Mouse (Mus musculus) neural tube, embryonic 13.5 days (tissue): ENCODE data around the gene Gm6793. TPM values are rescaled to one million over a fixed set of nuclear protein-coding genes. Genes with fewer than 3 reads are reported as not detected.

ENCODE experiments used
- ATAC-seq: fragments of 200-750 bp; cut with Nextera tagmentation; 2 replicates; pipeline ENCODE4 v1.8.0; 2017; ENCODE audit warnings: low read depth, mild to moderate bottlenecking, moderate TSS enrichment, moderate library complexity
- H3K27ac ChIP-seq: fragments of 300-500 bp; sonication (generic); replicated peaks from 2 replicates; pipeline ENCODE4 v1.5.1; 2015; ENCODE audit warnings: moderate library complexity, mild to moderate bottlenecking, inconsistent platforms
- H3K27me3 ChIP-seq: fragments of 300-500 bp; sonication (generic); 2 replicates; pipeline ENCODE4 v1.6.1; 2015; ENCODE audit warnings: mild to moderate bottlenecking, inconsistent platforms
- H3K36me3 ChIP-seq: fragments of 300-500 bp; sonication (generic); 2 replicates; pipeline ENCODE4 v1.6.1; 2015; ENCODE audit warnings: mild to moderate bottlenecking, inconsistent platforms
- H3K4me1 ChIP-seq: fragments of 300-500 bp; sonication (generic); replicated peaks from 2 replicates; pipeline ENCODE4 v1.6.1; 2015; ENCODE audit warnings: inconsistent platforms
- H3K4me2 ChIP-seq: fragments of 300-500 bp; sonication (generic); 2 replicates; pipeline ENCODE4 v1.6.1; 2015; ENCODE audit warnings: inconsistent platforms, mild to moderate bottlenecking, moderate library complexity
- H3K4me3 ChIP-seq: fragments of 300-500 bp; sonication (generic); 2 replicates; pipeline ENCODE4 v1.5.1; 2015; ENCODE audit warnings: mild to moderate bottlenecking, inconsistent platforms
- H3K9ac ChIP-seq: fragments of 300-500 bp; sonication (generic); 2 replicates; pipeline ENCODE4 v1.6.1; 2015; ENCODE audit warnings: moderate library complexity, mild to moderate bottlenecking, inconsistent platforms
- H3K9me3 ChIP-seq: fragments of 300-500 bp; sonication (generic); 2 replicates; pipeline ENCODE4 v1.6.1; 2016; ENCODE audit warnings: inconsistent platforms
- WGBS: fragments of 180-500 bp; shearing (Covaris S2); methylation state at CpG from one replicate; pipeline ENCODE4 v1.1.7; 2015; 5-methylcytosine and 5-hydroxymethylcytosine counted together
- polyA plus RNA-seq: library from polyadenylated mRNA; unstranded; fragments of >200 nt; fragmentation: Nextera tagmentation; extraction: Ambion mirVana; gene quantifications from 2 replicates; pipeline ENCODE4 v1.2.1, GENCODE M21; 2015

The Gm6793 gene
- polyA plus RNA-seq, 1 experiment from 2014 or later, result 0.52 TPM

DNA sequence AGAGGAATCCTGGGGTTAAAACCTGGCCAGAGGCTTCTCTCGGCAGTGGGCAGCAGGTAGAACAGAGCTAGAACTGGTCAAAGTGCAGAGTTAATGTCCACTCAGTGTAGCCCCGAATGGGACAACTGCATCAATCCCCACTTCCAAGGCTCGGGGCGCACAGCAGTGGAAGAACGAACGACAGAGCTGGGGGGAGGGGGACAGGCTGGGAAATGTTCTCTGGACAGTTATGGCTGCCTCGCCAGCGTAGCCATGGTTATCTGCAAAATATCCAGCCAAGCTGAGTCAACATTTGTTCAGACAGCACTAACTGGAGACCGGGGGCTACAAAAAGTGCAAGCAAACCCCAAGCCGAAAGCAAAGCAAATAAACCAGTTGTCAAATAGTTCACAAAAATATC lies 36.7 kb downstream of the Gm6793 start:
- H3K4me2 ChIP-seq, result no peak overlapping the region
- no peak overlapping the region for H3K4me3 ChIP-seq
- 69% methylated on average over 10 of the region's 10 CpGs for WGBS
- no peak overlapping the region for H3K9ac ChIP-seq
- no peaks in the 10 kb centered on the region for H3K9me3 ChIP-seq
- no peak for ATAC-seq
- H3K27me3 ChIP-seq, result no peaks in the 10 kb centered on the region
- peaks cover 54% of the 10 kb centered on the region for H3K36me3 ChIP-seq
- H3K4me1 ChIP-seq, result no peaks in the 10 kb centered on the region
- H3K27ac ChIP-seq, result no peak overlapping the region

DNA sequence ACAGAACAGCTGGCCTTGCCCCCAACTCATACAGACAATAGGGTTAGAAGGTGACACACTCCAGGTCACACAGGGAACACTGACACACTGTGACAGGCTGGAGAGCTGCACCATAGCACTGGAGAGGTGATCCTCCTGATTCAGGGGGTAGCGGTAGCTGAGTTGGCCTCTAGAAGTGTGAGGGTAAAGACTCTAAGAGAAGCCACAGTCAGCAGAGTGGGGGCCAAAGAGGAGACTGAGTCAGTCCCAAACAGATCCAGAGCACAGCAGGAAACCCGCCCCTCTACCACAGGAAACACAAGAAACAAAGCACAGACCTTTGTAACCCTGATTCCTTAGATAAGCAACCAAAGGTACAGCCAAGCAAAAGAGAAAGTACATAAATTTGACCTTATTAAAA lies 38.5 kb downstream of the Gm6793 start:
- Histone ChIP-seq H3K4me2 (no peak overlapping the region), H3K36me3 (peaks cover 54% of the 10 kb centered on the region), H3K9me3 (no peaks in the 10 kb centered on the region), H3K27me3 (no peaks in the 10 kb centered on the region), H3K4me1 (no peaks in the 10 kb centered on the region), H3K9ac (no peak overlapping the region), H3K27ac (no peak overlapping the region), H3K4me3 (no peak overlapping the region)
- no peak for ATAC-seq
- WGBS, result 93% methylated on average over 2 of the region's 2 CpGs

DNA sequence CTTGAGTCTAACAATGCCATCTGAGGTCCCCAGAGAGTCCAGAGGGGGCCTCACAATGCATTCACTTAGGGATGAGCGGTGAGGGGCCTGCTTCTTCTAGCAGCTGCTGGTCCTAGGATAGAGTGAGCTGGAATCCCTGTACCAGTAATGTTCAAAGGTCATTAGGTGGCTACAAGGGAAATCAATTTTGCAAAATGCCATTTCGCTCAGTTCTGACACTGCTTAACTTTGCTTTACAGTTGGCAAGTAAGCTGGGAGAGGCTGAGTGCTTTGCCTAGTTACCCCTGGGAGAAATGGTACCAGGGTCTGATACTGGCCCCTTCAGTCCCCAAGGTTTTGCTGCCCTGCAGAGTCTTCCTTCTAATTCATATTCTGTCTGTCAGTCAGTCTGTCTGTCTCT lies 39.1 kb downstream of the Gm6793 start:
- no peaks in the 10 kb centered on the region for H3K4me1 ChIP-seq

DNA sequence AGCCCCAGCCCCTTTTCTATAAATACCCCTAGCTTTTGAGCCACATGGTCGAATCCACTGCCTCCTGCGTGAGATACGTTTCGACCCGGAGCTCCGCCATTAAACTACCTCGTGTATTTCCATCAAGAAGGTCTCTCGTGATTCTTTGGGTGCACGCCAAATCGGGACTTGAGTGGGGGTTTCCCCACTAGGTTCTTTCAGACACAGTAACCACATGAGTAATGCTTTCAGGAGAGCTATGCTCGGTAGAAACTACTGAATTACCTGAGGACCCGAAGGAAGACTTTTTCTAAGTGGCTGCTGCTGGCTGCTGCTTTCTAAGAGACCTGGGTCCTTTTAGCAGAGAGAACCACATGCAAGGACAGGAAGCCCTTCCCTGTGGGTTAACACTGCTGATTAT lies 40.7 kb downstream of the Gm6793 start:
- no peaks in the 10 kb centered on the region for H3K4me1 ChIP-seq
- H3K9ac ChIP-seq, result no peak overlapping the region
- WGBS, result 96% methylated on average over 12 of the region's 12 CpGs
- no peak overlapping the region for H3K4me3 ChIP-seq
- ATAC-seq, result no peak
- H3K36me3 ChIP-seq, result peaks cover 53% of the 10 kb centered on the region
- no peaks in the 10 kb centered on the region for H3K27me3 ChIP-seq
- H3K9me3 ChIP-seq, result no peaks in the 10 kb centered on the region
- no peak overlapping the region for H3K4me2 ChIP-seq
- H3K27ac ChIP-seq, result no peak overlapping the region

More for the DNA sequence above, 39.1 kb downstream of the Gm6793 start:
- 87% methylated on average over 2 of the region's 2 CpGs for WGBS
- Histone ChIP-seq H3K4me2 (no peak overlapping the region), H3K9ac (no peak overlapping the region), H3K4me3 (no peak overlapping the region), H3K27ac (no peak overlapping the region), H3K9me3 (no peaks in the 10 kb centered on the region), H3K27me3 (no peaks in the 10 kb centered on the region), H3K36me3 (peaks cover 58% of the 10 kb centered on the region)
- ATAC-seq, result no peak

DNA sequence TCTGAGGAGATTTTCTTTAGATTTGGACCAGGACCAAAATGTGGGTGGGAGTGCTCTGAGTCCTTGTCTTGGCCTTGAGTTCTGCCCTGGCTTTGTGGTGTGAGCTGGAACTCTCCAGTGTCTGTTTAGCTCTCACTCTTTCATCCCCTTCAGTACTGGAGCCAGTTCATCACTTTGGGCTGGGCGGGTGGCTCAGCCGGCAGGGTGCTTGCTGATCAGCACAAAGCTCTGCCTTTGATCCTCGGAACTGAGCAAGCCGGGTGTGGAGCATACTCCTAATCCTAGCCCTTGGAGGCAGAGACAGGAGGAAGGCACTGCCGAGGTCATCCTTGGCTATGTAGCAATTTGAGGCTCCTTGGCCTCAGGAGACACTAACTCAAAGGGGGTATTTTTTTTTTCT lies 45.8 kb downstream of the Gm6793 start:
- 32% methylated on average over 5 of the region's 5 CpGs for WGBS
- Histone ChIP-seq H3K9me3 (no peaks in the 10 kb centered on the region), H3K27me3 (no peaks in the 10 kb centered on the region), H3K9ac (no peak overlapping the region), H3K4me1 (no peaks in the 10 kb centered on the region), H3K4me3 (no peak overlapping the region), H3K36me3 (peaks cover 23% of the 10 kb centered on the region), H3K4me2 (no peak overlapping the region), H3K27ac (no peak overlapping the region)
- ATAC-seq, result no peak

DNA sequence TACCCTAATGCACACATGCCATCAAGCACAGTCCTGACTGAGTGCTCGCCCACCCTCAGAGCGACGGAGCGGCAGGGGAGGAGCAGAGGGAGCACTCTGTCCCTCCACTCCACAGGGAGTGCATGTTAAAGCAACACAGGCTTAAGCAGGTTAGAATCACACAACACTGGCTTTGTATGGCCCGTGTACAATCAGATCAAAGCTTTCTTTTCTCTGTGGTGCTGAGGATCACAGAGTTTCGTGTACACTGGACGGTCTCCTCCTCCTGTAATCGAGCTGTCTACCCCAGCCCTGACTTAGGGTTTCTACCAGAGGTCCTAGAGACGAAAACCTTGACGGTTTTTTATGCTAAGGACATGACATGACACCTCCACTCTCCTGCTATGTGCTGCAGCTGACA lies 46.3 kb downstream of the Gm6793 start:
- WGBS, result 87% methylated on average over 10 of the region's 10 CpGs
- no peak overlapping the region for H3K9ac ChIP-seq
- no peaks in the 10 kb centered on the region for H3K9me3 ChIP-seq
- H3K4me1 ChIP-seq, result no peaks in the 10 kb centered on the region
- H3K4me2 ChIP-seq, result no peak overlapping the region
- H3K27me3 ChIP-seq, result no peaks in the 10 kb centered on the region
- no peak overlapping the region for H3K4me3 ChIP-seq
- ATAC-seq, result no peak
- no peak overlapping the region for H3K27ac ChIP-seq
- peaks cover 19% of the 10 kb centered on the region for H3K36me3 ChIP-seq

DNA sequence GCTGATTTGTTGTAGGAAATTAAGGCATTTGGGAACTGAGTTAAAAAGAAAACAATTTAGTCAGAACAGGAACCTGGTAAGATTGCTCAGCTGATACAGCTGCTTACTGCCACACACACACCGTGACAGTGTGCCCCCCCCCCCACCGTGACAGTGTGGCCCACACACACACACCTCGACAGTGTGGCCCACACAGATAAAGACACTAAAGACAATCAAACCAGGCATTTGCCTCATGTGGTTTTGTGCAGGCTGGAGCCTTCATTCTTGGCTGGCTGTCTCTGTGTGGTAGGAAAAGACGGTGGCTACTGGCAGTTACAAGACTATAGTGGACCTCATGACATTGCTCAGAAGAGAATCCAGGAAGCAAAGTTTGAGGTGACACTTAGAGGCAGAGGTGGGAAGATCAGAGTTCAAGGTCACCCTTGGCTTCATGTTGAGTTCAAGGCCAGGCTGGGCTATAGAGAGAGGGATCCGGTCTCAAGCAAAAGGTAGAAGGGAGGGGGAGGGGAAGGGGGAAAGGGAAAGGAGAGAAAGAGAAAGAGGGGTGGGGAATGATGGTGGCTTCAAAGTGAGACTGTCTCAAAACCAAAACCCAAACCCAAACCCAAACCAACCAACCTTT lies 47.5 kb downstream of the Gm6793 start:
- Histone ChIP-seq H3K9me3 (no peaks in the 10 kb centered on the region), H3K4me1 (no peaks in the 10 kb centered on the region), H3K4me3 (no peak overlapping the region), H3K27me3 (no peaks in the 10 kb centered on the region), H3K4me2 (no peak overlapping the region), H3K9ac (no peak overlapping the region), H3K36me3 (peaks cover 14% of the 10 kb centered on the region), H3K27ac (no peak overlapping the region)
- no peak for ATAC-seq
- WGBS, result 89% methylated on average over 5 of the region's 5 CpGs

DNA sequence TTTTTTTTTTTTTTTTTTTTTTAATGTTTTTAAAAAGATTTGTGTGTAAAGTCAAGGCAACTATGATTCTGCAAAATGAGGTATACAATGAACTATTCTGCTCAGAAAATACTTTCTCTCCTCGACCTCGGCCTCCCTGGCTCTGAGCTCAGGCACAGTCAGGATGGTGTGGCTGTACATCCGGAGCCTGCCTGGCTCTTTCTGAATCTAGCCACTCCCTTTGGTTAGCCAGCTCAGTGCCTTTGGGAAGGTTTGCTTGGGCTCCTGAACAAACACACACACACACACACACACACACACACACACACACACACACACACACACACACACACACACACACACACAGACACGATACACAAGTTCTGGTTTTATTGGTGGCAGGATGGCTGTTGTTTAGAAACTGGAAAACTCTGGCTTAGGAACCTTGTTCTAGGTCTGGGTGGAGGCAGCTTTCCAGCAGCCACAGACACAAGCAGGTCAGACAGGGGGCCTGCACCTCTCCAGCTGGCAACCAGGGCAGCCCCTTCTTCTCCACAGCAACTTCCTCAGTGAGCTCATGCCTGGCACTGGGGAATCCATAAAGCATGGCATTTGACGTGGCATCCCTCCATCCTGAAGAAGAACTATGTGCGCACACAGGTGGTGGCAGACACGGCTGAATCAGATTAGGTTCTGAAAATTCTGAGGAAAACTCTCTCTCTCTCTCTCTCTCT lies 49.8 kb downstream of the Gm6793 start:
- 77% methylated on average over 7 of the region's 7 CpGs for WGBS
- H3K4me1 ChIP-seq, result no peaks in the 10 kb centered on the region
- H3K4me2 ChIP-seq, result no peak overlapping the region
- H3K4me3 ChIP-seq, result no peak overlapping the region
- ATAC-seq, result no peak
- no peak overlapping the region for H3K27ac ChIP-seq
- H3K27me3 ChIP-seq, result no peaks in the 10 kb centered on the region
- H3K9ac ChIP-seq, result no peak overlapping the region
- H3K9me3 ChIP-seq, result no peaks in the 10 kb centered on the region
- H3K36me3 ChIP-seq, result 0 out of 2 replicates have a peak, but pooled peaks cover 4% of the 10 kb centered on the region

DNA sequence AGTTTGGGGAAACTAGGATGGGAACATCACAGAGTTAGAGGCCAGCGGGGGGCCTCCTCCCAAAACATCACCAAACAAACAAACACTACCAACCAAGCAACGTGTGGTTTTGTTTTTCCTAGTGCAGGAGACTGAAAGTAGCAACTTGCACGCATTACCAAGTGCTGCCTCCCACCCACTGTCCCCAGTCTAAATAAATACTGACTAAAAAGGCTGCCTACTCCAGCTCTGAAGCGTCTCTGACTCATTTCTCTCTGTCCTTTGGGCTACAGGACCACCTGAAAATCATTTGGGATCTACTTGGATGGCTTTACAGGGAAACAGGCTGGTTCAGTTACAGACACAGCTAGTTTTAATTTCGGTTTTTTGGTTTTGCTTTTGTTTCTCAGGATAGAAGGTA lies 50.5 kb downstream of the Gm6793 start:
- Histone ChIP-seq H3K9ac (no peak overlapping the region), H3K36me3 (peaks cover 7% of the 10 kb centered on the region; the same call in 1 of the 2 replicates), H3K9me3 (no peaks in the 10 kb centered on the region), H3K4me2 (no peak overlapping the region), H3K4me1 (no peaks in the 10 kb centered on the region), H3K4me3 (no peak overlapping the region), H3K27me3 (no peaks in the 10 kb centered on the region), H3K27ac (no peak overlapping the region)
- WGBS, result 70% methylated on average over 5 of the region's 5 CpGs
- no peak for ATAC-seq

DNA sequence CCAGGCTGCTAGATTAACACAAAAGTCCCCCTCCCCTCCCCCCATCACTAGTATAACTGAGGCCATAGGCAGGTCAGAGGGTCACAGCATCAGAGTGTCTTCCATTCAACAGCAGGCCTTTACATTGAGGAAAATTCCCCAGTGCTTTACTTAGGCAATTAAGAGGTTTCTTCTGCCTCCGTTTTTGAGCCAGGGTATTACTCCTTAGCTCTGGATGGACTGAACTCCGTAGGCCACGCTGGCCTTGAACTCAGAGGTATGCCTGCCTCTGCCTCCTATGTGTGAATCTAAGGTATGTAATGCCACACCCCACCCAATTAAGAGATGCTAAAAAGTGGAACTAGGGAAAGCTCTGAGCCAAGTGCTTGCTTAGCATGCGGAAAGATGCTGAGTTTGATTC lies 51.3 kb downstream of the Gm6793 start:
- WGBS, result 76% methylated on average over 4 of the region's 4 CpGs
- ATAC-seq, result no peak

More for the DNA sequence above, 51.3 kb downstream of the Gm6793 start:
- Histone ChIP-seq H3K36me3 (peaks cover 15% of the 10 kb centered on the region; the same call in 1 of the 2 replicates), H3K9ac (no peak overlapping the region), H3K9me3 (no peaks in the 10 kb centered on the region), H3K4me2 (no peak overlapping the region), H3K27me3 (no peaks in the 10 kb centered on the region), H3K27ac (no peak overlapping the region), H3K4me1 (no peaks in the 10 kb centered on the region), H3K4me3 (no peak overlapping the region)
